Mouse (Mus musculus) lung, postnatal 36 days (tissue): ENCODE measurements around the gene Fabp6.

Source experiments
- DNase-seq: peaks from one replicate; pipeline ENCODE4 v3.0.0; 2022; ENCODE audit warnings: mixed read lengths

Fabp6 gene

GRCm38 (mm10) chr11:43601440-43601839 lies at the start of gene Fabp6:
TSS of gene Fabp6 (minus strand) at chr11:43601540.
- DNase-seq: no peak

GRCm38 (mm10) chr11:43645286-43645685 lies 43.9 kb upstream of the Fabp6 start:
- DNase-seq: peak; percentile 15

- DNase-seq: peak; percentile 89
Observed at GRCm38 (mm10) chr11:43643180-43643591, 41.8 kb upstream of the Fabp6 start.

GRCm38 (mm10) chr11:43638486-43638885 lies 37.1 kb upstream of the Fabp6 start:
- no peak for DNase-seq

GRCm38 (mm10) chr11:43636761-43637160 lies 35.4 kb upstream of the Fabp6 start:
- no peak for DNase-seq

- peak; percentile 78 for DNase-seq
Observed at GRCm38 (mm10) chr11:43633658-43634401, 32.5 kb upstream of the Fabp6 start.

- no peak for DNase-seq
Observed at GRCm38 (mm10) chr11:43633165-43633564, 31.8 kb upstream of the Fabp6 start.

- DNase-seq: peak; percentile 30
Observed at GRCm38 (mm10) chr11:43632566-43632965, 31.2 kb upstream of the Fabp6 start.

GRCm38 (mm10) chr11:43631645-43632044 lies 30.3 kb upstream of the Fabp6 start:
- no peak for DNase-seq

GRCm38 (mm10) chr11:43626927-43627645 lies 25.7 kb upstream of the Fabp6 start:
- DNase-seq: no peak

- DNase-seq: peak; percentile 60
Observed at GRCm38 (mm10) chr11:43626300-43626926, 25.1 kb upstream of the Fabp6 start.

GRCm38 (mm10) chr11:43624341-43624740 lies 23.0 kb upstream of the Fabp6 start:
- no peak for DNase-seq

- DNase-seq: no peak
Observed at GRCm38 (mm10) chr11:43621769-43622168, 20.4 kb upstream of the Fabp6 start.

- no peak for DNase-seq
Observed at GRCm38 (mm10) chr11:43618403-43618802, 17.1 kb upstream of the Fabp6 start.

GRCm38 (mm10) chr11:43617924-43618323 lies 16.6 kb upstream of the Fabp6 start:
- DNase-seq: no peak

- DNase-seq: peak; percentile 92
Observed at GRCm38 (mm10) chr11:43612834-43613488, 11.6 kb upstream of the Fabp6 start.

- DNase-seq: peak; percentile 28
Observed at GRCm38 (mm10) chr11:43610662-43611033, 9.3 kb upstream of the Fabp6 start.

GRCm38 (mm10) chr11:43610006-43610661 lies 8.8 kb upstream of the Fabp6 start:
- DNase-seq: no peak

GRCm38 (mm10) chr11:43608440-43608839 lies 7.1 kb upstream of the Fabp6 start:
- no peak for DNase-seq

- DNase-seq: no peak
Observed at GRCm38 (mm10) chr11:43605859-43606258, 4.5 kb upstream of the Fabp6 start.

- no peak for DNase-seq
Observed at GRCm38 (mm10) chr11:43604891-43605290, 3.6 kb upstream of the Fabp6 start.

- no peak for DNase-seq
Observed at GRCm38 (mm10) chr11:43604207-43604606, 2.9 kb upstream of the Fabp6 start.
